Mouse (Mus musculus): ENCODE data around the gene Gimap8. TPM values are rescaled to one million over a fixed set of nuclear protein-coding genes. Genes with fewer than 3 reads are reported as not detected.
A peak's percentile ranks its signal among the peaks of the same experiment; 100 is the strongest.

The Gimap8 gene
- total RNA-seq, 2 experiments from 2014 or later = 10.8 to 12.0 TPM

DNA sequence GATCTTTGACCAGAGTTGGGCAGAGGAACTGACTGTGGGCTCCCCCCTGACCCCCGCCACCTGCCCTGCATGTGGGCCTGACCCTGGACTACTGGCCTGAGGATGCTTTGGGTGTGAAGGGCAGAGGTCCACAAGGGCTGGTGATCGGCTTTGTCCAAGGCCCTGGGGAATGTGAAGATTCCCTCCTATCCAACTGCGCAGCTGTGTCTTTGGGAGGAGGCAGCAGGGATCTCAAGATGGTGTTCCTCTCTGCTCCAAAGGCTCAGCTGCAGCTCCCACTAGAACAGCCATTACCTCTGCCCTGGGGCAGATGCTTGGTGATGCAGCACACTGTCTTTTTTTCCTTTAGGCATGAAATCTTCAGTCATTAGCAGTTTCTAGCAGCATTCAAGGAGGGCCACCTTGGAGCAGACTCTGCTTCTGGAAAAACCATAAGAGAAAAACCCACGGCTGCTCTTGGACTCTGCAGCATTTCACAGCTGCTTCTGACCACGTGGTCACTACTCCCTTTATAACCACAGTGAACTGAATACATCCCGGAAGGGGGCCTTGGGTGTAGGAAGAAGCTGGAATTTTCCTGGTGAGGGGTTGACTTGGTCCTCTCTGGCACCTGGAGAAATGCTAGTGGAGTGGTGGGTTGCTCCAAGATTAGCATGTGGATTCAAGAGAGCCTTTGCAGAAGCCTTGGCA, 9.1 kb upstream of the Gimap8 start:
- no peak for DNase-seq (ENCODE audit: low spot score in 2 of 2)

DNA sequence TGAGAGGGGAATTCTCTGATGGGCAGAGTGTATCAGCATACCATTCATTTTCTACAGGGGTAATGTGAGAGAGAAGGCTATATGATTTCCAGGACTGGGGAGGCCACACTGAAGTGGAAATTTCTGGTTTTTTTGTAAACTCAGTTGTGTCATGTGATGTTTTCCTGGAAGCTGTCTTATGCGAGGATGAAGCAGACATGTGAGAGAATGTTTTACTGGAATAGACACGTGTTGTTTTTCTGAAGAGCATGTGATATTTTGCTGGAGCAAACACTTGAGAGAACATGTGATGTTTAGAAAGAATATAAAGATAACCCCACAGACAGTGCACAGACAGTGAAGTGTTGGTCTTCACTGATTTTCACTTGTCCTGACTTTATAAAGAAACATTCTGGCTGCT, 8.5 kb upstream of the Gimap8 start:
- no peak for DNase-seq (ENCODE audit: low spot score in 2 of 2)

DNA sequence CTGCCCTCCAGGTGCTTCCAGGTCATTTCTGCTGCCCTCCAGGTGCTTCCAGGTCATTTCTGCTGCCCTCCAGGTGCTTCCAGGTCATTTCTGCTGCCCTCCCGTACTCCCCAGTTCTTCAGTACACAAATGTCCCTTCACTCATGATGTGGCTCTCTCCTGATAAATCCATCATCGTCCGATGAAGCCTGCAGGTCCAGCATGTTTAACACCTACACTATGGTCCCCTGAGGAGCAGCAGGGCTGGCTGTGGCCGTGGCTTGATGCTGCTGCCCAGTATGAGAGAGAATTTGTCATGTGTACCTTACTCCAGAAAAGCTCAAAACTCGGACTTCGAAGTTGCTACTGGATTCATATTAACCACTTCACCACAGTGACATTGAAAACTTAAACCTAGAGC, 5.6 kb upstream of the Gimap8 start:
- DNase-seq (ENCODE audit: low spot score in 2 of 2) = no peak

DNA sequence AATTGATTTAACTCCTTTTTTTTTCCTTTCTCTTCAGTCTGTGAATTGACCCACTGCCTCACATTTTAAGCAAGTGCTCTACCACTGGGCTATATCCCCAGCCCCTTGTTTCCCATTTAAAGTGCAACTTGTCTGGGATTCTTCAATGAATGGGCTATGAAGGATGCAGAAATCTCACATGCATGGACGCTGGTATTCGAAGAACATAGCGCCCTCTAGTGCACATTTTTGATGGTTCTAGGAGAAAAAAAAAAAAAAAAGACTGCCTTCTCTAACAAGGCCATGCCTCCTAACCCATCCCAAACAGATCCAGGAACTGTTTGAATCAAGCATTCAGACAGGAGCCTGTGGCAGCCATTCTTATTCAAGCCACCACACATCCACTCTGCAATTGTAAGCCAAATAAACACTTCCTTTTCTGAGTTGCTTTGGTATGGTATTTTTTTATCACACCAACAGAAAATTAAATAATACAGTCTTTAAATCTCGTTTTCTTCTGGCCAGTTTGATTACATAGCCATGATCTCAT, 4.2 kb upstream of the Gimap8 start:
- no peak for DNase-seq (ENCODE audit: low spot score in 2 of 2)

DNA sequence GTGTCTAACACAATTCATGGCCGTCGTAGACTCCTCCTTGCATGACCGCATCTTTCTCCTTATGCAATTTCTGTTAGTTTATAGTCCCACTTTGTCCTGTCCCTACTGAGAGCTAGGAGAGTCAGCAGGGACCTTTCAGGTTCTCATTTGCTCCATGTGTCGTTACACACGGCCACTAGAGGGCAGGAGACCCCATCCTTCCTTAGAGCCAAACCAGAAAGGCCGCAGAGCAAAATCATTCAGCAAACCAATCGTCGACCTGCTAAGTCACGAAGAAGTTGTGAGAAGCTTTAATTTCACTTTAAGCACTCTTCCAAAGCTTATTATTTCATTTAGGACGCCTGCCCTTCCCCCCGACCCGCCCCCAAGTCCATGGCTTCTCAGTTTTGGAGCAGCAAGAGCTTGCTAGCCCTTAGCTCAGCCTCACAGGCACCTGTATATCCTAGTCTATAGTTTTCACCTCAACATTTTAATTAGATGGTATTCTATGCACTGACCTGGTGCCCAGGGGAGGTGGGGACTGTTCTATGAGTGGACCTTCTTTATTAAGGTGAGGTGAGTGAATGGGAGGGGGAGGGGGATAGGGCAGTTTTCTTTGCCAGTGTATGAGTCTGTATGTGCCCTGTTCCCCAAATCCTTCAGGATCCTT, 1.2 kb upstream of the Gimap8 start:
- DNase-seq (ENCODE audit: low spot score in 2 of 2) = peak in 1 of 2 experiments; percentile 43

DNA sequence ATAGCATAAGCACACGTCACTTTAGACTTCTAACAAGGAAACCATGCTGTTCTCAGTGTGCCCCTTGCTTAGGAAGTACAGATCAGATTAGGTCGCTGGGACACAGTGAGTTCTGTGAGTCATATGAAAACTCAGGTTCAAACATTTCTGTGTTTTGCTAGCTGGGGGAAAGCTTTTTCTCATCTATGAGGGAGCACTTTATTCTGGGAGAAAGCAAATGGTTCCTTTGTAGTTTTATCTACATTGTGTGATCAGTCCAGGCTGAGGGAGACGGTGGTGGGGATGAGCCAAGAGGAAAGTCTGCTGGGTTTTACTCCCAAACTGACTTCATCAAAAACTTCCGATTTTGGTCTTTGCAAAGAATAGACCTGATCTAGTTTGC, 734 bp upstream of the Gimap8 start:
- no peak for DNase-seq (ENCODE audit: low spot score in 2 of 2)

DNA sequence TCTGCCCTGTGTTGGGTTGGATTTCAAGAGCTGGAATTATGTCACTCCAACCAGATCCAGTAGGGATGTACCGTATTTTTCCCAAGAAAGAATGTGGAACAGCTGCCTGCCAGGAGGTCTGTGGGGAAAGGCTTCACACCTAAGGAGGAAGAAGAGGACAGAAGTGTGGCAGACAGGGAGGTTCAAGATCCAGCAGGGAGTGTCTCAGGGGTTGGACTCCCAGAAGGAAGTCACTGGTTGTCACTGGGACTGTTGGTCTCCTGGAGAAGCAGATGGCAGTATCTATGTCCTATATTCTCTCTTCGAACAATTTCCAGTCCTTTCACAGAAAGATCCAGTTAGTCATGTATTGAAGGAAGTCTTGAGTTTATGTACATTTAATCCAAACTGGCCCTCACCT, 577 bp downstream of the Gimap8 start:
- no peak for DNase-seq (ENCODE audit: low spot score in 2 of 2)

DNA sequence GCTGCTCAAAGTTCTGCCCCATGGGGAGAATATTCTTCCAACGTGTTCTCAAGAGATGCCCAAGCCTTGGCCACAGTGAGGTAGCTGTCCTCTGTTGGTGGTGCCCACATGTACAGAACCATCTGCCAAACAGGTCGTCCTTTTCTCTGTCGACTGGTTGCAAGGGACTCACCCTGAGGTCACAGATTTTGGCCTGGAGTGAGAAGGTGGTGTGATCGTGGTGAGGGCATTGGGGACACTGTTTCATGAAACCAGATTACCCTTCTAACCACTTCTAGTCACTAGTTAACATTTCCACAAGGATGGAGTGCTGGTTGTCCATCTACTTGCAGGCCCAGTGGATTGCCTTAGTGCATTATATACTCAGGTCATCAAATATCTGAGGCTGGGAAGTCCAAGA, 1.7 kb downstream of the Gimap8 start:
- DNase-seq (ENCODE audit: low spot score in 2 of 2) = no peak

DNA sequence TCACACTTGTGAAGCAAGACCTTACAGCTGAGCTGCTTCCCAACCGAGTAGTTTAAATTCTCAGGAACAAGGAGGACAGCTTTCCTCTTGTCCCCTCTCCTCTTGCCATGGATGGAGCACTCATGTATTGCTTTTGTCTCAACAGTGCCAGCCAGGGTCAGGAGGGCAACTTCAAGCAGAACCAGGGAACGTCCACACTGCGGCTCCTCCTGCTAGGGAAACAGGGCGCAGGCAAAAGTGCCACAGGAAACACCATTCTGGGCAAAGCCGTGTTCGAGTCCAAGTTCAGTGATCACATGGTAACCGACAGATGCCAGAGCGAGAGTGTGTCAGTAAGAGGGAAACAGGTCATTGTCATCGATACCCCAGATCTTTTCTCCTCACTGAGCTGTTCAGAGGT, 3.0 kb downstream of the Gimap8 start:
- DNase-seq (ENCODE audit: low spot score in 2 of 2) = no peak

DNA sequence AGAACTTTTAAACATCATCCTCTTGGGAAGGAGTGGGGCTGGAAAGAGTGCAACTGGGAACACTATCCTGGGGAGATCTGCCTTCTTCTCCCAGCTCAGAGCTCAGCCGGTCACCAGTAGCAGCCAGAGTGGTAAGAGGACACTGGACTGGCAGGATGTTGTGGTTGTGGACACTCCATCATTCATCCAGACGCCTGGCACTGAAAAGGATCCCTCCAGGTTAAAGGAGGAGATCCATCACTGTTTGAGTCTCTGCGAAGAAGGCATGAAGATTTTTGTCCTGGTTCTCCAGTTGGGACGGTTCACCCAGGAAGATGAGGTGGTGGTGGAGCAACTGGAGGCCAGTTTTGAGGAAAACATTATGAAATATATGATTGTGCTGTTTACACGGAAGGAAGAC, 11.7 kb downstream of the Gimap8 start:
- DNase-seq (ENCODE audit: low spot score in 2 of 2) = no peak

DNA sequence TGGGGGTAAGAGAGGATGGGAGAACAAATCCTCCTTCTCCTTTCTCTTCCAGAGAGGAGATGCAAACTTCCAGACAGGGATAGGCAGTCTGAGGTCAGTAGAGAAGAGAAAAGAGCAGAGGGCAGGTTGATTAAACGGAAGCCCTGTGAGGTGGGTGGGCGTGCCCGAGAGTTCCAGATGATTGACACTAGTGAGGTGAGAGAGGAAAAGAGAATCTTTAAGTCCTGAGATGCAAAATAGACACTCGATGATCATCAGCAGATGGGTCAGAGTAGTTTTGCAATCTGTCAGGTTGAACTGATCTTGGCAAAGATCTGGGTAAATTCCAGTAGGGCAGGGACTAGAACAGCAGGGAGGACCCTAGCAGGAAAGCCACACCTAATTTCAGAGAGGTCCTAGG, 17.7 kb downstream of the Gimap8 start:
- no peak for DNase-seq (ENCODE audit: low spot score in 2 of 2)

DNA sequence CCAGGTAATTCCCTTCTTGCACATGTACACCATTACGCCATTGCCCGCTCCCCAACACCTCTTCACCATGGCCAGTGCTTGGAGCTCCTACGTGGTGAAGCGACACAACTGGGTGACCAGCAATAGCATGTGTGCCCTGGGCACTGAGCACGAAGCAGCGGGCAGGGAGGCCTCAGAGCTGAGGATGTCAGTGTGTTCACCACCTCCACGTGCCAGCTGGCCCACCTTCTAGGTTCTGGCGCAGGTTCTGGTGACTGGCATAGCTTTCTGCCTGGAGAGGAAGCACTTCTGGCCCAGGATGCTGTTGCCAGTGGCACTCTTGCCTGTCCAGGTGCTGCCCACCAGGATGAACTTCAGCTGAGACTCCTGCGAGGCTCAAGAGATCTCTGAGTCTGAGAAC, 18.4 kb downstream of the Gimap8 start:
- DNase-seq (ENCODE audit: low spot score in 2 of 2) = no peak

DNA sequence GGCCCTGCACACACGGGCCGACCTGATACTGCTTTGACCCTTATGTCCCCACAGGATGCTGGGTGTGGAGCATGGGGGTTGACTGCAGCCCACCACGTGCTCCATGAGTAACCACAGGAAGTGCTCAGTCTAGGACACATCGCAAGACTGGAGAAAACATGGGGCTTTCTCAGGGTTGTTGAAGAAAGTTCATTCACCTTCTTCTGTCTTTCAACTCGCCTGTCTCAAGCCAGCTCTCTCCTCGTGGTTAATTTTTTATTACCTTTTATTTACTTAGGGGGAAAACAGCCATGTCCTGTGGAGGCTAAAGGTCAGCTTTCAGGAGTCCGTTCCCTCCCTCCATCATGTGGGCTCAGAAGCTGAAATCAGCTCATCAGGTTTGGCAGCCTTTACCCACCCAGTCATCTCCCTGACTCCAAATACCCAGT, 19.1 kb downstream of the Gimap8 start:
- no peak for DNase-seq (ENCODE audit: low spot score in 2 of 2)

DNA sequence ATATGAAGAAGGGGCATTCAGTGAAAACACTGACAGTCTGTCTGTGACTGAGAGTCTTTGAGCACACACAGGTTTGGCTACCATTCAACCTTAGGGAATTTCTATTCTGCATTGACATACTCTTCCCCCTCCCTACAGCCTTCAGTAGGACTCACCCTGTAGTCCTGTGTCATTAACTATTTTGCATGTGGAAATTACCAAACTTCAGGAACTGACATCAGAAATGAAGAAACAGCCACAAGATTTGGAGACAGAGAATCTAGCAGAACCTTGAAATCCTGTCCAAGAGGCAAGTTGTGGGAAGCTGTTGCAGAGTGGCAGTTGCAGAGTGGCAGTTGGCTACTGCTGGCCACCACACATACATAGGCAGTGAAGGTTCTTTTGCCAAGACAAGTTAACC, 21.0 kb downstream of the Gimap8 start:
- no peak for DNase-seq (ENCODE audit: low spot score in 2 of 2)

DNA sequence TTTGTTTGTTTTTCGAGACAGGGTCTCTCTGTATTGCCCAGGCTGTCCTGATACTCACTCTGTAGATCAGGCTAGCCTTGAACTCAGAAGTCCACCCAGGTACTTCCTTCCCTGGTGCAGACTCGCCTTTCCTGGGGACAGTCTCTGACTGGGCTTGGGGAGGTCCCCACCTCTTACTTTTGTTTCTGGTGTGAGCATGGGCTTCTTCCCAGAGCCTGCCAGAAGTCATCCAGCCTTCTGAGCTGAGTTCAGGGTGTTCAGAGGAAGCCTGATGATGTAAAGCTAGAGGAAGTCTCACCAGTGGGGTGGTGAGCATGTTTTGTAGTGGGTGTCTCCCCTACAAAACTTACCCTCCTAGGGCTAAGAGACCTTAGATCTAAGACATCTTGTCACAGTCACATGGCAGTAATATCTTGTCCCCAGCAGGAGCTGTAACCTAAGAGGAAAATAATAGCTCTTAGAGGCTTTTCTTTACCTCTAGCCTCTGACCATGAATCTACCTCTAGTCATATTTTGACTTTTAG, 22.5 kb downstream of the Gimap8 start:
- no peak for DNase-seq (ENCODE audit: low spot score in 2 of 2)

DNA sequence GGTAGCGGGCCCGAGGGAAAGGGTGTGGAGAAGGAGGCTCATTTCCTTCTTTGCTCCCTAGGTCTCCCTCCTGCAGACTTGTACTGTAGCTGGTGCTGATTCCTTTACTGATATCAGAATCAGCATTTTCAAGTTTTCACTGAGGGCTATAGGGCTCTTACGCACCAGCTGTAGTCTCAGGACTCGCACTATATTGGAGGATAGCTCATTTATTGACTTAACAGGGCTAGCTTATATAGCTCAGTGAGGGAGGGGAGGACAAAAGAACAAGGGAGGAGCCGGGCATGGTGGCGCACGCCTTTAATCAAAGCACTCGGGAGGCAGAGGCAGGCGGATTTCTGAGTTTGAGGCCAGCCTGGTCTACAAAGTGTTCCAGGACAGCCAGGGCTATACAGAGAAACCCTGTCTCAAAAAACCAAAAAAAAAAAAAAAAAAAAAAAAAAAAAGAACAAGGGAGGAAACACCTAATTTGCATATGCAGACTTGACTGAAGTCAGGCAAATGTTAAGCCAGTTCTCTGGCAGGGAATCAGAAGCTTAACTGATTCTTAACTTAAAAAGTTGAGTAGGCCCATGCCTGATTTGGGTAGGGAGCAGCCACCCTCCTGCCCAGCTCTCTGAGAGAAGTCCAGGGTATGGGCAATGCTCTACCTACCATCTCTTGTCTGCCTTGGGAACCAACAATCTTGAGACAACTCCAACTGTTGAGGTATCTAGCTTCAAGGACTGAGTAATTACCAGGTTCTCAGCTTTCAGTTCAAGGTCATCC, 27.4 kb downstream of the Gimap8 start:
- no peak for DNase-seq (ENCODE audit: low spot score in 2 of 2)

DNA sequence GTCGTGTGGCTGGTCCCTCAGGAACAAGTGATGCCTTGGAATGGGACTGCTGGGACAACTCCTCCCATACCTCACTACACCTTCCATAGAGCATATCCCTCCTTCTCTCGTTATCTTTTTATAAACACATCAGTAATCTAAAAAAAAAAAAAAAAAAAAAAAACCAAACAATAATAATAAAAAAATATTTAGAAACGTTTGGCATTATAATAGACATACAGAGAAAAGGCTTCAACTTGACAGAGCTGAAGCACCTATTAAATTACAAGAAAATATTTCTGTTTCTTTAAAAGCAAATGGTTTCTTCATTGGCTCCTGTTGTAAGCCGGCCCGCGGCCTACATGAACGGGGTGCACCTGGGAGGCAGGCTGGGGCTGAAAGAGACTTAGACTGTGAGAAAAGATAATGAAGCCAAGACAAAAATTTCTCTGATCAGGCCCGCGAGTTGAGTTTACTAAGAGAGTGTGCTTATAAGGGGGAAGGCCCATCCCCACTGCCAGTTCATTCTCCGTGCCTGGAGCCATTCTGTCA, 28.4 kb downstream of the Gimap8 start:
- no peak for DNase-seq (ENCODE audit: low spot score in 2 of 2)

DNA sequence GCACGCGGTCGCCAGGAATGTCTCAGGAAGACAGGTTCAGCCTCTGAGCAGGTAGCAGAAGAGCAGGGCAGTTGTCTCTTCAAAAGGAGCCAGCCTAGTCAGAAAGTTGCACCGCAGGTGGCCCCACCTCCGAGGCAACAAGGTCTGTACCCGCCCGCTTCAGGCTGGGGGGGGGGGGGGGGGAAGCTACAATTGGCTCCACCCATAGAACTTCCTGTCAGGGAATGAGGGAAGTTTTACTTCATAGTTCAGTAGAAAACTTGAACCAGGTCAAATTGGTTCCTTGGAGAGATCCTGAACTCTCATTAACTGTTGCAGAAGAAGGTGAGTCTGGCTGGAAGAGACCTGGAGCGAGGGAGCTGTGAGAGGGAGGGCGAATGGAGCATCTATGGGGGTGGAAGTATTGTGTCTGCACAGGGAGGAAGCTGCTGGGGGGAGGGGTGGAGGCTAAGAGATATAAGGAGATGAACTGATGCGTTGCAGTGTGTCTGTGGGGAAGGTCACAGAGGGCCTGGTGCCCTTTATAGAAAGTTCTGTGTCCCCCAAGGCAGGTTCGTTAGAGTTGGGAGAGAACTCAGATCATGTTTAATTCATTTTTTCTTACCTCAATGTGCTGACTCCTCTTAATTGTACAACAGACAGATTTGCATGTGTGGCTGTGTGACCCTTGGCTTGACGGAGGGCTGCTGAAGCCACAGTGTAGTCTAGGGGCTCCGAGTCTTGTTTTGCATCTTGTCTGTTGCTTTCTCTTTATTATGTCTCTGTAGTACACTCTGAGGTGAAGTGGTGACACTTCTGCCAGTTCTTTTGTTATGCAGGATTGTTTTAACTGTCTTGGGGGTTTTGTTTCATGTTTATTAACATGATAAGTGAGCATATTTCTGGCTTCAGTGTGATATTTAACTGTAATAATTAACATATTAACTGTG, 29.2 kb downstream of the Gimap8 start, which contains the start of gene Gimap9:
Gimap9 (plus strand) TSS at position 199 of the 929 bp plus-strand sequence.
- DNase-seq (ENCODE audit: low spot score in 2 of 2) = no peak

DNA sequence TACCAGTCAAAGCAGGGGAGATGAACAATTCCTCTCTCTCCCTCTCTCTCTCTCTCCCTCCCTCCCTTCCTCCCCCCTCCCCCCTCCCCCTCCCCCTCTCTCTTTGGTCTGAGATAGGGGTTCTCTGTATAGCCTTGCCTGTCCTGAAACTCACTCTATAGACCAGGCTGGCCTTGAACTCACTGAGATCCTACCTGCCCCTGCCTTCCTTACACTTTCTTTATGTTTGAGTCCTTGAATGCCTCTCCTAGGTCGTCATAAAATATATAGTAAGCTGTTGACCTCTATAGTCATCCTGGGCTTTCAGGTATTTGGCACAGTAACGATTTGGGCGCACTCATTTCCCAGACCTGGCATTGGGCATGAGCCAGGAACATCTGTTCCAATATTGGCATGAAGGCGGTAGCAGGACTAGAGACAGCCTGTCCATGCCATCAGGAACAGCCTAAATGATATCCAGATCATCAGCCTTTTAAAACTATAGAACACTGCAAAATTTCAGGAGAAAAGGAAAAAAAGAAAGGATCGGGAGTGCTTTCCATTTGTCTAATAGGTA, 29.9 kb downstream of the Gimap8 start:
- no peak for DNase-seq (ENCODE audit: low spot score in 2 of 2)

All from adrenal gland, postnatal 4 days (tissue).